Mouse (Mus musculus) thymus, adult 2 months (tissue): Measurements from ENCODE around the gene Trpm8. TPM values are rescaled to one million over a fixed set of nuclear protein-coding genes. Genes with fewer than 3 reads are reported as not detected.

Experiments used
- DNase-seq: peaks from one replicate; pipeline ENCODE4 v3.0.0; 2021
- H3K27ac ChIP-seq: fragments of 200-500 bp; 2 replicates; pipeline ENCODE4 v1.5.1; 2012; ENCODE audit warnings: low read length, control low read depth; ENCODE audit not compliant: control insufficient read depth, insufficient read depth
- H3K27me3 ChIP-seq: fragments of 200-500 bp; 2 replicates; pipeline ENCODE4 v1.6.1; 2012; ENCODE audit warnings: mild to moderate bottlenecking, low read length, moderate library complexity, mixed read lengths; ENCODE audit not compliant: control insufficient read depth, insufficient read depth
- H3K36me3 ChIP-seq: fragments of 200-500 bp; 2 replicates; pipeline ENCODE4 v1.6.1; 2012; ENCODE audit warnings: mild to moderate bottlenecking, low read length, moderate library complexity; ENCODE audit not compliant: control insufficient read depth, insufficient read depth
- H3K4me1 ChIP-seq: fragments of 200-500 bp; replicated peaks from 2 replicates; pipeline ENCODE4 v1.6.1; 2012; ENCODE audit warnings: low read length; ENCODE audit not compliant: control insufficient read depth, insufficient read depth
- H3K4me3 ChIP-seq: fragments of 200-500 bp; 2 replicates; pipeline ENCODE4 v1.5.1; 2012; ENCODE audit warnings: mild to moderate bottlenecking, low read length, control low read depth, moderate library complexity; ENCODE audit not compliant: control insufficient read depth, insufficient read depth
- CTCF ChIP-seq: fragments of 200-500 bp; IDR thresholded peaks from 2 replicates; pipeline ENCODE4 v1.5.1; 2012; ENCODE audit warnings: mild to moderate bottlenecking, control low read depth, low read length, moderate library complexity, borderline replicate concordance; ENCODE audit not compliant: control insufficient read depth, poor library complexity, insufficient read depth; ENCODE audit errors: extremely low read depth
- POLR2A ChIP-seq: fragments of 200-500 bp; IDR thresholded peaks from 2 replicates; pipeline ENCODE4 v1.6.1; 2012; ENCODE audit warnings: mild to moderate bottlenecking, low read length, control low read depth, moderate library complexity; ENCODE audit not compliant: control insufficient read depth, poor library complexity, insufficient read depth; ENCODE audit errors: extremely low read depth
- WGBS: fragments of 180-500 bp; shearing (Covaris S2); methylation state at CpG from one replicate; pipeline ENCODE4 v1.1.7; 2018; 5-methylcytosine and 5-hydroxymethylcytosine counted together
- polyA plus RNA-seq: library from polyadenylated mRNA; depleted of rRNA; stranded (reverse); fragments of >200 nt; gene quantifications from 2 replicates; pipeline ENCODE4 v1.2.3, GENCODE M21; 2012

The Trpm8 gene
- polyA plus RNA-seq, 1 experiment: 0.08 TPM

GRCm38 (mm10) chr1:88280006-88280690 is 2.7 kb downstream of the Trpm8 start:
- Histone ChIP-seq H3K36me3 (peaks cover under 1% of the 10 kb centered on the region; the same call in 1 of the 2 replicates), H3K27ac (no peak overlapping the region), H3K4me1 (peaks cover 8% of the 10 kb centered on the region), H3K27me3 (no peaks in the 10 kb centered on the region), H3K4me3 (no peak overlapping the region)
- 82% methylated on average over 15 of the region's 15 CpGs for WGBS
- DNase-seq: no peak
- TF ChIP-seq POLR2A (no peak), CTCF (no peak)

GRCm38 (mm10) chr1:88282301-88282700 is 4.8 kb downstream of the Trpm8 start:
- 64% methylated on average over 3 of the region's 3 CpGs for WGBS
- Histone ChIP-seq H3K27me3 (no peaks in the 10 kb centered on the region), H3K4me1 (no peaks in the 10 kb centered on the region), H3K36me3 (no peaks in the 10 kb centered on the region), H3K4me3 (no peak overlapping the region), H3K27ac (no peak overlapping the region)
- TF ChIP-seq POLR2A (no peak), CTCF (no peak)
- DNase-seq: no peak

GRCm38 (mm10) chr1:88283376-88284227 is 6.1 kb downstream of the Trpm8 start:
- no peak for DNase-seq
- Histone ChIP-seq H3K27ac (no peak overlapping the region), H3K27me3 (no peaks in the 10 kb centered on the region), H3K4me3 (no peak overlapping the region), H3K36me3 (no peaks in the 10 kb centered on the region), H3K4me1 (no peaks in the 10 kb centered on the region)
- WGBS: 80% methylated on average over 15 of the region's 15 CpGs
- no peak for TF ChIP-seq POLR2A
- no peak for TF ChIP-seq CTCF

- Histone ChIP-seq H3K4me3 (no peak overlapping the region), H3K36me3 (no peaks in the 10 kb centered on the region), H3K4me1 (no peaks in the 10 kb centered on the region), H3K27ac (no peak overlapping the region), H3K27me3 (no peaks in the 10 kb centered on the region)
- DNase-seq: no peak
- no peak for TF ChIP-seq POLR2A
- no peak for TF ChIP-seq CTCF
- 66% methylated on average over 10 of the region's 10 CpGs for WGBS
These were observed 6.9 kb downstream of the Trpm8 start for GRCm38 (mm10) chr1:88284228-88284945.

GRCm38 (mm10) chr1:88284946-88285320 is 7.5 kb downstream of the Trpm8 start:
- no peaks in the 10 kb centered on the region for H3K4me1 ChIP-seq
- TF ChIP-seq CTCF (no peak), POLR2A (no peak)
- WGBS: 66% methylated on average over 7 of the region's 7 CpGs
- H3K36me3 ChIP-seq: no peaks in the 10 kb centered on the region
- no peaks in the 10 kb centered on the region for H3K27me3 ChIP-seq
- no peak overlapping the region for H3K27ac ChIP-seq
- no peak overlapping the region for H3K4me3 ChIP-seq
- DNase-seq: peak; percentile 63

- Histone ChIP-seq H3K4me1 (no peaks in the 10 kb centered on the region), H3K36me3 (no peaks in the 10 kb centered on the region), H3K27me3 (no peaks in the 10 kb centered on the region), H3K4me3 (no peak overlapping the region), H3K27ac (no peak overlapping the region)
- TF ChIP-seq POLR2A: no peak
- TF ChIP-seq CTCF: no peak
- WGBS: 67% methylated on average over 5 of the region's 5 CpGs
- DNase-seq: no peak
These were observed 8.2 kb downstream of the Trpm8 start for GRCm38 (mm10) chr1:88285652-88286051.
